Mouse (Mus musculus) thymus, adult 18-20 months (tissue): ENCODE results near the gene Arsb.
"Not testable (repeated sequence)": the region's sequence is repeated elsewhere in the genome, so short reads cannot be mapped to it uniquely, and the experiment has no call there.

Experiments used
- DNase-seq, 2 experiments: peaks; one replicate each; pipeline ENCODE4 v3.0.0; 2022; ENCODE audit warnings: mixed read lengths in 2 of 2

Arsb gene

DNA sequence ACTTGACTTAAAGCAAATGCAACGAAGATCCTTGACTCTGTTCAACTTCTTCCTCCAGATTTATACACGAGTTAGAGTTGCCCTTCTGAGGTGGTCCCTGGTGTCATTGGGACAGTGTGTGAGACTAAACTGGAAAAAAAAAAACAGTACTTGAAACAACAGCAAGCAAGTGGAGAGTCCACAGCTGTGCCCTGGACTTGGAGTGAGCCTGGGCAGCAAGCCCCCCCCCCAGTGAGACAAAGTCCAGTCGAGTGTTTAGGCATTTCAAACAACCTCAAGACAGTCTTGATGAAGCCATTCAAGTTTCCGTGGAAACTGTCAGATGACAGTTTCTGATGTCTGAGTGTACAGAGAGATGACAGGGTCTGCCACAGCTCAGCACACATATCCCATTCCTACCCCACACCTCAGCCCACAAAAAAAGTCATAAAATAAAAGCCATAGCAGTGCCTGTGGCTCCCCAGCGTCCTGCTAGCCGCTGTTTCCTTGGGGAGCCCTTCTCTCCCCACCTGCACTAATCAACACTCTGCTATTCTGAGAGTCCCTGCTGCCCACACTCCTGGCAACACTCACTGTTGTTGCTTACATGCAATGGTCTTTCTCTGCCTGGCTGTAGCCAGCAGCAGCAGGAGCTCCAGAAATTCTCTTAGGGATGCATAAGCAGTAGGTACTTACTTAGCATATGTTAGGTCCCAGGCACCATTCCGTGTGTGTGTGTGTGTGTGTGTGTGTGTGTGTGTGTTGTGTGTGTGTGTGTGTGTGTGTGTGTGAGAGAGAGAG is 159.3 kb downstream of the Arsb start:
- no peak for DNase-seq

DNA sequence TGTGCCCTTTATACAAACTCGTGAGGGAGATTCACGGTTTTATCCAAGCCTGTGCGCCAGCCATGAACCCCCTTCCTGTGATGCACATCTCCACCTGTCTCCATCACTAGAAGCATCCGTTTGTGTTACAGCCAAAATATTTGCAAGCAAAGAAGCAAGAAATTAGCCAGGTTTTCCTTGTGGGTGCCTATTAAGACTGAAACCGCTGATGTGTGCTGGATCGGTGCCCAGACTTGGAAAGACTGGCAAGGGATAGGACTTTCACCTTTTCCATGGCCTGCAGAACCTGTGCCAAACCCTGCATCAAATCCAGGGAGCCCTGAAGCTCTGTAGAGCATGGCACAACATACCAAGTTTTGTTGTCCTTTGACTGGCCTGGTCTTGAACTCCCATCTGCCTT is 165.0 kb downstream of the Arsb start:
- DNase-seq = no peak

DNA sequence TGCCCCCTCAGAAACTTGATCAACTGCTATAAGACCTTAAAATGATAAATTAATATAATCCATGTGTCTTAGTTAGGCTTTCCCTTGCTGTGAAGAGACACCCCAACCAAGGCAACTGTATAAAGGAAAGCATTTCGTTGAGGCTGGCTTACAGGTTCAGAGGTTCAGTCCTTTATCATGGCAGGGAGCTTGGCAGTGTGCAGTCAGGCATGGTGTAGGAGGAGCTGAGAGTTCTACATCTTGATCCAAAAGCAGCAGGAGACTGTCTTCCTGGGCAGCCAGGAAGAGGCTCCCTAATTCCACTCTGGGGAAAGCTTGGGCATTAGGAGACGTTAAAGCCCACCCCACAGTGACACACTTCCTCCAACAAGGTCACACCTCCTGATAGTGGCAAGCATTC is 166.7 kb downstream of the Arsb start:
- no peak for DNase-seq

DNA sequence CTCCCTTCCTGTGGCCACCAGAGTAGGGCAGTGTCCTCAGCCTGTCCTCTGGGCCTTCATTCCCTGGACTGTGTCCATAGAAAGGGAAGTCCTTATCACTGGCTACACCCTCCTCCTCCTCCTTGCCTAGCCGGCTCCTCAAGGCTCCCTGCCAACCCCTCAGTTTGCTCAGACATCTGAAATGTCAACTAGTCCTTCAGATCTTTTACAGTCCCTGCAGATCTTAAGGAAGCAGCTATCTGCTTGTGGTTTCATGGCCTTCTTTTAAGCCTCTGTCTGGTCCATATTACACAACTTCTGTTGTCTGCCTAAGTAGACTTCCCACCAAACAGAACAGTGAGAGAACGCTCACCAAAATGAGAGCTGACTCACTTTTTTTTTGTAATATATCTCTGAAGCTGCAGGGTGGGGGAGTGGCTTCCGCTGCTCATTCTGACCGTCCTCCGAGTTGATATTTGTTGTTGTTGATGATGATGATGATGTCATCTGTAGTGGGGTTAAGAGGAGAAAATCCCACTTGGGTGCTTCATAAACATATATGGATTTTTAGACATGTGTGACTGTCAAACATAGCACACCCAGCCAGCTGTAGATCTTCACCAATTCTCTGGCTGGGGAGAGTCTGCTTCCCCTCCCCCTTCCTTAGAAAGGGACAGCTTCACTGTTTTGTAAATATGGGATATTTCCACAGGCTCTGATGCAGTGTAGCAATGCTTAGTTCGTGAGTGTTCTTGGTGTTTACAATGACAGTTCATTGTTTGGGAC is 168.1 kb downstream of the Arsb start:
- no peak for DNase-seq

DNA sequence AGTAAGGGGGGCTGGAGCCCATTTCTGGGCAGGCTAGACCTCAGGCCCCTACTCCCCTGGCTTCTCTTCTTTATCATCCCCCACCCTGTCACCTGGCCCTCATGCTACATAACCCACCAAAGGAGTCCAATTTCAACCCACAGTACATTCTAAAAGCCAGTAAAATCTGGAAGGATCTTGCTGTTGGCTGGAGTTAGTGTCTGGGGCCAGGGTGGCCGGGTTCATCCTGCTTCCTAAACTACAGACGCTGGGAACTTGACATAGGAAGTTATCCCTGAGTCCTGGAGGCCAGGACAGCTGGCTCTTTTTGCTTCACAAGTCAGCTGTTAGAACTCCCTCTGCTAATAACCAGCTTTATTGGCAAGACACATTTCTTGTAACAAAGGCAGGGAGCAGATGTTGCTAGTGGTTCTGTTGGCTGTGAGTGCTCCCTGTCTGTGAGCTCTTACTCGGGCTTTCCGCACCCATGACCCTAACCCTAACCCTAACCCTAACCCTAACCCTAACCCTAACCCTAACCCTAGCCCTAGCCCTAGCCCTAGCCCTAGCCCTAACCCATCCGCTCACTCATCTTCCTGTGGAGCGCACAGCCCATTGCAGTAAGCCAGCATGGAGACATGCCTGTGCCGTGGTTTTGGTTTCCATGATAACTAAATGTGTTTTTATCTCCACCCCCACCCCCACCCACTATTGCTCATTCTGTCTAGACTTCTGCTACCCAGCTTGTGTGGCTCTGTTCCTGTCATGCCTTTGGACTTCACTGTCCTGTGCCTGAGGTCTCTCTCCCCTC is 169.5 kb downstream of the Arsb start:
- DNase-seq = no peak

DNA sequence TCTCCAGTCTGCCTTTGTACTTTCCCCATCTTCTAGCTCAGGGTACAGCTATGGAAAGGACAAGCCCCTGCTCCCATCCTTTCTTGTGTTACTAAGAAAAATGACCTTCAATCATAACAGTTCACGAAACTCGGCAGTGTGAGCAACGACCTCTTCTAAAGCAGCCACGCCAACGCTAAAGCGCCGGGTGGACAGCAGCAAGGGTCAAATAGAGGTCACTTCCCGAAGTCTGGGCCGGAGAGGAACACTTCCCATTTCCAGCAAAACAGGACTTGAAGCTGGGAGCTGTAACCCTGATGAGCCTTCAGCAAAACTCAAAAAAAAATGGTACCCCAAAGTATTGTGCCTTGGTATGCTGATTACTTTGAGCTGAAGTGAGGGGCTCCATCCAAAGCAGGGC is 179.6 kb downstream of the Arsb start:
- no peak for DNase-seq

DNA sequence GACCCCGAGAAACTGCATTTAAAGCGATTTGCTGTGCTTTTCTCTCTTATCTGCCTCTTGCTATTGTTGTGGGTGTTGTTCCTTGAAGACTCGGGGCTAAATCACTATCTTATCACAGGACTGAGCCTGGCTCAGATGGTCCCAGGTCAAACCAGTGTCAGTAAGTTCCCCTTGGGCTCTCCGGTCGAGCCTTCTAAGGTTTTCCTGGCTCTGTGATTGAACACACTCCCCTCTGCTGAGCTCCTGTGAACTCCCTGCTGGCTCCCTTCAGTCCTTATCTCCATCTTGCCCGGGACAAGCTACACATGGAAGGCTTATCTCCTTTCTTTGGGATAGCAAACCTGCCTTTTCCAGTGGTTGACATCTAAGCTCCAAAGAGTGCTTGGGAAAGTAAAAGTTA is 180.1 kb downstream of the Arsb start:
- DNase-seq = no peak

DNA sequence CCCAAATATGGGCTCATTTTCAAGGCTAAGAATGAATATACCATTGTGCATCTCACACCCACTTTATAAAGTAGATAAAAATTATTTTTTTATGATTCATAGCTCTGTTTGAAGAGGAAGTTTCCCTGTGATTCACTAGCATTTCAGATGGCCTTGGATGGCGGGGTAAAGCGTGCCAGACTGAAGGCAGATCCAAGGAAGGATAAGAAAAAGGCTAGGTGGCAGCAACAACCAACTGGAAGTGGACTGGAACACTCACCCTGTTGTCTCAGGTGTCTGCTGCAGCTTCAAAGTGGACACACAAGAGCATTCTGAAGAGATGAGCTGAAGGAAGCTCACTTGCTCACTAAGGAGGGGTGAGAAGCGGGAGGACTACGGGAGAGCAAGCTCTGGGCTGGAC is 181.0 kb downstream of the Arsb start:
- no peak for DNase-seq

DNA sequence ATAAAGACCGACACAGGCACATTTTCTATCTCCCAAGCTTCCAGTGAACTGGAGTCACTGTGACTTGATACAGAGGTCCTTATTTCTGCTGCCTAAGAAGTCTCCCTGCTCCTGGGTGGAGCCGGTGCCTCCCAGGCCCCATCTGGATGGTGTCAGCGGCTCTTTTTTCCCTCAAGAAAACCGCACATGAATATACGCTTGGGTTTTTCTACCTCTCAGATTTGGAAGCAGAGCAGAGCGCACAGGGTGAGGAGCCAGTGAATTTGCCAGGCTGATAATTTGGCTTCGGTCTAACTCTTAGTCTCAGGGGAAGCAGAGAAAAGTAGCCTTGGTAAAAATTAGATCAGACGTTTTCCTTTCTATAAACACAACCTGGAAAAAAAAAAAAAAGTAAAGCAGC is 186.5 kb downstream of the Arsb start:
- DNase-seq = no peak

DNA sequence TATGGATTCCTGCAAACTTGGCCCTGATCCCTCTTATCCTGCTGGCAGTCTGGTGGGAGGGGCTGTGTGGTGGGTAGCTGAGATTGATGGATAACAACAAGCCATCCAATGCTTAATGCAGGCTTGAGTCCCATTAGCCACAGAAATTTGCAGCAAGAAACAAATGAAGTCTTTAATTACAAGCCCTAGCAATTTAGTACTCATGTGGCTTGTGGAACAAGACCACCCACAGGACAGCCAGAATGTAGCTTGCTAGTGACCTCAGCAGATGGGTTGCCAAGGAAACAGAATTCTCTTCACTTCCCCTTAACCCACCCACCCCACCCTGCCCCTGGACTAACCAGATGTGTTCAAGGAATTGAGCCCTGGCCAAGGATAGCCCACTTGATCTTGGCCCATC is 194.8 kb downstream of the Arsb start:
- no peak for DNase-seq

DNA sequence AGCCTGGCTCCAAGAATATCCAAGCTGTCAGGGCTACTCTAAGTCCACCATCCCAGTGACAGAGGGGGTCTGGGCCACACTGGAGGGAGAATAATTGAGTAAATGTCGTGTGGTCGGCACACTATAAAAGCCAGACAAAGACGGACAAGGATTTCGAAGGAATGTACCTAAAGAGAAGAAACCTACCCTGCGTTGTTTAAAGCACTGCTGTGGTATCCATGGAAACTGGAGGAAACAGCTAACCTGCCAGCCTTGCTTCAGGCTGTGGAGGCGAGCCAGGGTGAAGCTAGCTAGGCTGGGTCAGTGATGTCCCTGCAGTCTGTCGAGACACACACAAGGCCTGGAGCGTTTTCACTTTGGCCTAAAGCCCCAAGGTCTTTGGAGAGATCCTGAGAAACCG is 195.7 kb downstream of the Arsb start:
- no peak for DNase-seq

DNA sequence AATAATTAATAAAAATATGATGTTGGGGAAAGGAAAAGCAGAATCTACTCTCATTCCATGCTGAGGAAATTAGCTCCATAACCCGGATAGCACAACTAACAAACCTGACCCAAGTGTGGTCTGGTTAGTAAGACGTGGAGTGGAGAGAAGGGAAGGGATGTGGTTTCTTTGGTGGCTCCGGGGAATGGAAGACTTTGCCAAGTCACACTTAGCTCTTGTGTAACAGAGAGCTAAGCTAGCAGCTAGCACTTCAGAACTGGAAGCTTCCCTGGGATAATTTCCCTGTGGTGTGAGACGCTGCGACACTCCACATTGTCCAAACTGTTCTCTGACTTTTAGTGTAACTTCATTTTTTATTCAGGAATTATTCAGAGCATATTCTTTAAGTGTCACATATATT is 198.7 kb downstream of the Arsb start:
- DNase-seq = no peak

DNA sequence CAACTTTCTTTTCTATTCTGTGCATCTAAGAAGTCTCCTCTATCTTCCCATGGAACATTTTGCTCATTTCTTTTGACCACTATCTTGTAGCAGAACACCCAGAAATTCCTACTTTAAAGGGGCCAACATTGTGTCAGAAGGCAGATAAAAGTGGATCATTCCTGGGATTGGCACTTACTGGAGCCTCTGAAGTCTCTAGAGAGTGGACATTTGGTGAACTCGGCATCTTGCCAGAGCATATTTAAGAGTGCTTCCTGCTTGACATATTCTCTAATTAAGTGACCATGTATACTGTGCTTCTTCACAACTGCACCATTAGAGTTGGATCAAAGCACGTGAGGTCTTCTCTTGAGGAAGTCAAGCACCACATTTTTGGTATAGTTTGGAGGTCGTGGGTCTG is 201.0 kb downstream of the Arsb start:
- DNase-seq = no peak

DNA sequence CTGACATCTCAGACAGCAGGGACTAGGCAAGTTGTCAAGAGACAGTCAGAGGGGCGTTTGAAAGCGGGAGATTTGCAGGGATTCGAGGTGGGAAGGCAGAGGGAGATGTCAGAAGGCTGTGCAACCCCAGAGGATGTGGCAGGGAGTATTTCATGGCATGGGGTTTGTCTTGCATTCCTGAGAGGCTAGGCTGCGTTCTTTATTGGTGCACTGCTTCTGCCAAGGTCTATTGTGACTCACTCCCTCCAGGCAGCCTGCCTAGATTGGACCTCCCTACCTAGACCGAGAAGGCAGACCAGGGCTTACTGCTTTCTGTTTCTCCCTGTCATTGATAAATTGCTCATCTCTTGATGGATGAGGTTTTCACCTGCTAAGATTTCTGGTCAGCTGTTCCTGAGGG is 204.2 kb downstream of the Arsb start:
- no peak for DNase-seq

DNA sequence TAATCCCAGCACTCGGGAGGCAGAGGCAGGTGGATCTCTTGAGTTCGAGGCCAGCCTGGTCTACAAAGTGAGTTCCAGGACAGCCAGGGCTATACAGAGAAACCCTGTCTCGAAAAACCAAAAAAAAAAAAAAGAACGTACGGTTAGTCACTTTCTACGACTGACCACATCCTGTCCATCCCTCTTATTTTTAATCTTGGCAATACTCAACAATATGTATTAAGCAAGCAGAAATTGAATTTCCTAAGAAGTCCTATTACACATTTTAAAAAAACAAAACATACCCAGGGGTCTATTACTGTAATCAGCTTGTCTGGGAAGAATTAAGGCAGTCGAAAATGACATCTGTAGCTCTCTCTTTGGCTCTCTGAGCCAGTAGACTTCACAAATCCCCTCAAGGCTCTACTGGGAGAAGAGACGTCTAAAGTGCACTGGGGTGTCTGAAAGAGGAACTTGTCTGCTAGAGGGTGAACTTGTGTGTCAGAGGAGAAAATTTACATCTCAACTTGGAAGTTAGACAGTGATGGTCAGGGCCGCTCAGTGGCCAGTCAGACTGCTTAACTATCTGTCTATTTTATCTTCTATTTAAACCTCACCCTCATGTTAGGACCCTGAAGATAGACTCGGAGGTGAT is 205.6 kb downstream of the Arsb start:
- no peak for DNase-seq

DNA sequence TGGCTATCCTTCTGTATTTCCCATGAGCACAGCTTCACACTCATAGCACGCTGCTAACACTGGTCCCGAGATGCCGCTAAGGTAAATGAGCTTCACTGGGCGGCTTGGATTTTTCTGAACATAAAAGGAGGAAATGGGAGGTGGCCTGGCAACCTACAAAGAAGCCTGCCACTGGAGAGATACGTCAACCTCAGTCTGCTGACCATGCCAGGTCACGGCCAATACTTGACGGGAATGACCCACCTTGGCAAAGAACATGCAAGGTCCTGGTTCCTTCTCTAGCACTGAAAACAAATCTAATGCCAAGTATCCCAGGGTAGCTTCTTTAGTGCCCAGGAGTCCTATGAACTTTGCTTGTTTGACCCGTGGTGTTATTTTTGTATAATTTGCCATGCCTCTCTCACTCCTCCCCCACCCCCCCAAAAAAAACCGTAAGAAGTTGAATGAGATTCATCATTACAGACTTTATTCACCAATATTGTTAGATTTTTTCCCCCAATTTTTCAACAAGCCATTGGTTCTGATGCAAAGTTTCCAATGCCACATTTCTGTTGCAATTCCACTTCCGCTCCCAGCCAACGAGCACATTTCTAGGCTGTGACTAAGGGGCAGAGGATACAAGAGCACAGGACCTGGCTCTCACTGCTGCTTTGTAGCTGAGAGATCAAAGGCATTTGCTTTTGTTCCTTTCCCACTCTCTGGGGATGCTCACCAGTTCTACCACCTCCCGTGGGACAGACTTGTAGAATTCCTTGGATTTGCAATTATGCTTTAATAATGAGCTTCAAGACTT is 207.5 kb downstream of the Arsb start:
- no peak for DNase-seq

DNA sequence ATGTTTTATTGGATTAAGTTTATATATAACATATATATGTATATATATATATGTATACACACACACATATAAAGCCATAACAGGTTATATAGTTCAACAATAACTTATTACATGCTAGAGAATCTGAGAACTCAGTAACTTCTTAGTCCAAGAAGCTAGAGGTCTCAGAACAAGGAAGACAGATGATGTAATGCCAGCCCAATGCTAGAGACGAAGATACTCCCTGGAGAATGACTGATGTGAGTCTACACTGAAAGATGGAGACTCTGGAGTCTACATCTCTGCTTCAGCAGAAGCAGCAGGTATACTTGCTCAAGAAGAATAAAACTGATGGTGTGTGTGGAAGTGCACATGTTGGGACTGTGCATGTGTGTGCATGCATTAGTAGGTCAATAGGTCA is 208.3 kb downstream of the Arsb start:
- no peak for DNase-seq

DNA sequence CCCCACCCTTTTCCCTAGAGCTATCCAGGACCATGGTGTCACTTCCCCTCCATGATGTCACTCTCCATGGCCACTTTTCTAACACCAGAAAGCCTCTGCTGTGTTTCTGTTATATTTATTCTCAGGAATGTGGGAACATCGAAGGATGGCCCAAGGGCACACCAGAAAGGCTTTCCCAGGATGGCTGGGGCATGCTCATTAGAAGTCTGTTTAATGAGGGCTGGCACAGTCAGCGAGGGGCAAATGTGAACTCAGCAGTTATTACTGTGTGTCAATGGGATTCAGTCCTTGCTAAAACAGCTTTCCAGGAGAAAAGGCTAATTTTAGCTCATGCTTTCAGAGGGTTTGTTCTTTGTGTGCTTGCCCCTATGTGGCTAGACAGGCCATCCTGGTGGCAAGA is 213.1 kb downstream of the Arsb start:
- no peak for DNase-seq

DNA sequence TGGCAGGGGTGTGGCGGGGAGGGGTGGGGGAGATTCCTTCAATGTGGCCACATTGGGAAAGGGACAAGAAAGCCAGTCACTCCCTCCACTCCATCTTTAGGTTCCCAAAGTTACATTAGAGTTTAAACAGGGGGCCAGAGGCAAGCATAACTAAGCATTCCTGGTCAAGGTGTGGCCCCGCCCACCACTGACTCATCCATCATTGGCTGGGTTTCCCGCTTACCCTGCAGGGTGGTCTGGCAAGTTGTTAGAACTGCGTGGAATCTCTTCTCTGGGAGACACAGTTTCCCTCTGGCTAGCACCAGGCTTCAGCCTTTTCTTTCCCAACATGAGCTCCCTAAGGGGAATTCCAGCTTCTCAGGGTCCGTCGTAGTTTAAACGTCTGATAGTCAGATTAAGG is 213.8 kb downstream of the Arsb start:
- DNase-seq = no peak

DNA sequence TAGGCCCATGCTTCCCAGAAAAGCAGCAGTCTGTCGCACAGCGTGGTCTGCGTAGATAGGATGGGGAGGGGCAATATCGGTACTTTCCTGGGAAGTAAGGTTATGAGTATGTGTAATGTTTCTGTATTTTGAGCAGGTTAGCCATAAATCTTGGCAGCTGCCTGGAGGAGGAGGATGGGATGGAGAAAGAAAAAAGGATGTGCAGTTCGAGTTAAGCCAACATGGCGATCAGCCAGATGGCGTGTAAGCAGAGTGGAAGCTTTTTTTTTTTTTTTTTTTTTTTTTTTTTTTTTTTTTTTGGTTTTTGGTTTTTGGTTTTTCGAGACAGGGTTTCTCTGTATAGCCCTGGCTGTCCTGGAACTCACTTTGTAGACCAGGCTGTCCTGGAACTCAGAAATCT is 214.3 kb downstream of the Arsb start:
- not testable (repeated sequence) for DNase-seq

DNA sequence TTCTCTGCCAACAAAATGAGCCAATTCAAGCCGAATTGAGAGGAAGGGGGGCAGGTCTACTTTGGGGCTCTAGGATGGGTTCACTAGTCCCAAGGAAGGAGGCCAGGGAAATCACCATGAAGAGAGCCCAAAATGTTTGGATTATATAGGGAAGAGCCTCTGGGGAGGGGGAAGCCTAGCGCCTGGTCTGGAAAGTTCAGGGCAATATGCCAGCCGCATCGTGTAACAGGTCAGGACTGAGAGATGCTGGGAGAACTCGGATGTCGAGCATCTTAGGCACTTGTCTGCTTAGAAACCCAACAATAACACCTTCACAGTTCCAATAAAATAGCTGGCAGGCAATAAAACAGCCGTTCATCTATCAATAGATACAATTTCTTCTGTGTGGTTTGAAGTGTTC is 216.2 kb downstream of the Arsb start:
- DNase-seq = no peak

DNA sequence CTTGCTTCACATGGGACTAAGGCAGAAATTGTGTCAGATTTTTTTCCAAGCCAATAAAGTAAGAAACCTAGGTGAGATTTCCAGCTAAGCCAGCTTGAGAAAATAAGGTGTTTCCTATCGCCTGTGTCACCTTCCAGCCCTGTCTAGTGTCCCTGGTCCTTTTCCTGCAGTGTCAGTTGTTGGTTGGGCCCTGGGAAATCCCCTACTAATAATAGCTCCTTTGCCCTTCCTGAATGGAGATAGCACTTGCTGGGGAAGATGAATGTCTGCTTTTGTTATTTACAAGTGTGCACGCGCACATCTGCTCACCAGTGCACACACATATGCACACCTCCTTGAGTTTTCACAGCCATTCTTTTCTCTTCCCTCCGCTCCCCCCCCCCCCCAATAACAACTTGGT is 217.8 kb downstream of the Arsb start:
- no peak for DNase-seq
